Mouse (Mus musculus) forebrain, postnatal 0 days (tissue): ENCODE measurements around the gene Ppp1r16b. TPM values are rescaled to one million over a fixed set of nuclear protein-coding genes. Genes with fewer than 3 reads are reported as not detected.

ENCODE experiments used
- ATAC-seq: fragments of 200-750 bp; cut with Nextera tagmentation; 2 replicates; pipeline ENCODE4 v1.8.0; 2017; ENCODE audit warnings: mild to moderate bottlenecking, moderate library complexity
- DNase-seq: peaks from one replicate; pipeline ENCODE4 v3.0.0-alpha.2; 2015
- H3K27ac ChIP-seq: fragments of 300-500 bp; sonication (generic); 2 replicates; pipeline ENCODE4 v1.5.1; 2014; ENCODE audit warnings: low read depth, mild to moderate bottlenecking, antibody characterized with exemption, low read length, moderate library complexity, mixed read lengths
- H3K27me3 ChIP-seq: fragments of 300-500 bp; sonication (generic); 2 replicates; pipeline ENCODE4 v1.6.1; 2014; ENCODE audit warnings: mild to moderate bottlenecking, low read length, mixed read lengths; ENCODE audit not compliant: insufficient read depth
- H3K36me3 ChIP-seq: fragments of 300-500 bp; sonication (generic); 2 replicates; pipeline ENCODE4 v1.6.1; 2014; ENCODE audit warnings: mild to moderate bottlenecking, moderate library complexity; ENCODE audit not compliant: insufficient read depth
- H3K4me1 ChIP-seq: fragments of 300-500 bp; sonication (generic); 2 replicates; pipeline ENCODE4 v1.6.1; 2014; ENCODE audit warnings: antibody characterized with exemption; ENCODE audit not compliant: insufficient read depth
- H3K4me2 ChIP-seq: fragments of 300-500 bp; sonication (generic); 2 replicates; pipeline ENCODE4 v1.6.1; 2014; ENCODE audit warnings: low read depth, mild to moderate bottlenecking, moderate library complexity
- H3K4me3 ChIP-seq: fragments of 300-500 bp; sonication (generic); 2 replicates; pipeline ENCODE4 v1.5.1; 2014; ENCODE audit warnings: low read depth, low read length, mixed read lengths
- H3K9ac ChIP-seq: fragments of 300-500 bp; sonication (generic); 2 replicates; pipeline ENCODE4 v1.6.1; 2014; ENCODE audit warnings: mild to moderate bottlenecking
- H3K9me3 ChIP-seq: fragments of 300-500 bp; sonication (generic); 2 replicates; pipeline ENCODE4 v1.6.1; 2016; ENCODE audit warnings: low read length
- CTCF ChIP-seq: sonication (generic); IDR thresholded peaks from 2 replicates; pipeline ENCODE4 v1.5.1; 2016; ENCODE audit warnings: antibody characterized with exemption, control low read depth, low read depth
- WGBS: fragments of 180-500 bp; shearing (Covaris S2); extraction: QIAGEN DNeasy Blood & Tissue Kit; methylation state at CpG from one replicate; pipeline ENCODE4 v1.1.7; 2014; 5-methylcytosine and 5-hydroxymethylcytosine counted together
- polyA plus RNA-seq: library from polyadenylated mRNA; unstranded; fragments of >200 nt; fragmentation: Nextera tagmentation; extraction: Ambion mirVana; gene quantifications from 2 replicates; pipeline ENCODE4 v1.2.1, GENCODE M21; 2015
- total RNA-seq: library from RNA; depleted of rRNA; stranded (reverse); fragments of >200 nt; gene quantifications from 2 replicates; pipeline ENCODE4 v1.2.3, GENCODE M21; 2014

Ppp1r16b gene
- total and polyA plus RNA-seq, 2 experiments from 2014 or later = 25.2 to 28.4 TPM

DNA sequence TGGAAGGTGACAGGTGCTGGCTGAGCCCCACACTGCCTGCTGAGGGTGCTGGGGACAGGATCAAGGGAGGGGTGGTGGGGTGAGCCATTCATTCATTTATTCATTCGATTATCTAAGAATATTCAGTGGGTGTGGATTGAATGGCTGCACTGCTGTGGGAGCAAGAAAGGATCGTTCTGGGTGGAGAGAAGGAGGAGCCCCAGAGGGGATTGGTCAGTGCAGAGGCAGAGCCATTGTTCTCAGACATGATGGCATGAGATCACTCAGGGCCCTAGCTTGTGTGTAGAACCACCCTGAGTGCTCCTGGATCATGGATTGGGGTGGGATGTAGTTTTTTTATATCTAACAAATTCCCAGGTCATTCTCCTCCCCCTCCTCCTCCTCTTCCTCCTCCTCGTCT is 56.3 kb downstream of the Ppp1r16b start:
- Histone ChIP-seq H3K36me3 (no peaks in the 10 kb centered on the region), H3K27me3 (no peaks in the 10 kb centered on the region), H3K9me3 (no peaks in the 10 kb centered on the region), H3K4me2 (no peak overlapping the region), H3K4me3 (no peak overlapping the region), H3K27ac (no peak overlapping the region), H3K4me1 (no peaks in the 10 kb centered on the region), H3K9ac (no peak overlapping the region)
- 31% methylated on average over 3 of the region's 3 CpGs for WGBS
- DNase-seq (no peak), ATAC-seq (no peak)
- no peak for TF ChIP-seq CTCF

GRCm38 (mm10) chr2:158722135-158722534 is 56.9 kb downstream of the Ppp1r16b start:
- Histone ChIP-seq H3K36me3 (no peaks in the 10 kb centered on the region), H3K27me3 (no peaks in the 10 kb centered on the region), H3K4me3 (no peak overlapping the region), H3K9me3 (no peaks in the 10 kb centered on the region), H3K27ac (no peak overlapping the region), H3K4me2 (no peak overlapping the region), H3K9ac (no peak overlapping the region), H3K4me1 (no peaks in the 10 kb centered on the region)
- TF ChIP-seq CTCF = no peak
- no peak for DNase-seq
- ATAC-seq = no peak
- WGBS = 88% methylated on average over 4 of the region's 4 CpGs

DNA sequence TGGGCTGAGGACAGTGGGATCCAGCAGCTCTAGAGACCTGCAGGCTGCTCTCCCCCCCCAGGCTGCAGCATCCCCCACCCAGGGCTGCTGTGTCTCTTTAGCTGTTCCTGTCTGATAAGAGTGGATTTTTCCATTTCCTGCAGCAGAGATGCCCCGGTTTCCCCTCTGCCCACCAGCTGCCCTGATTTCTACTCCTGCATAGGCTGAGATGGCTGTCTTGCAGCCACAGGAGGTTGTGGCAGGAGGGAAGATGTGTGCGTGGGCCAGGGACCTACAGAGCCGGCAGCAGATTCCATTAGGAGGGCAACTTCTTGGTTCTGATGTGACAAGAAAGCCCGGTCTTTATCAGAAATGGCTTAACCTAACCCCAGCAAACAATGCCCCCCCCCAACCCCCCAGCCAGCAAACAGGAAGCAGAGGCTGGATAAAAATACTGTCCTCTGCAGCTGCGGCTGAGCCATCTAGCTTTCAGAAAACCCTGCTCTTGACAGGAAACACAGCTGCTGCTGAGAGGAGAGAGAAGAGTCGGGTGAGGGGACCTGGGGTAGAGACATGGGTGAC is 57.9 kb downstream of the Ppp1r16b start:
- H3K27me3 ChIP-seq = no peaks in the 10 kb centered on the region
- H3K4me3 ChIP-seq = no peak overlapping the region
- ATAC-seq (peak; percentile 43; the same call in 1 of the 2 replicates), DNase-seq (no peak)
- H3K9me3 ChIP-seq = no peaks in the 10 kb centered on the region
- no peak for TF ChIP-seq CTCF
- H3K9ac ChIP-seq = no peak overlapping the region
- H3K4me2 ChIP-seq = no peak overlapping the region
- H3K4me1 ChIP-seq = no peaks in the 10 kb centered on the region
- 58% methylated on average over 6 of the region's 6 CpGs for WGBS
- 0 out of 2 replicates have a peak overlapping the region, but pooled peaks have one; percentile 57 for H3K27ac ChIP-seq
- H3K36me3 ChIP-seq = no peaks in the 10 kb centered on the region

- no peak overlapping the region for H3K9ac ChIP-seq
- H3K4me1 ChIP-seq = no peaks in the 10 kb centered on the region
- TF ChIP-seq CTCF = no peak
- no peak overlapping the region for H3K4me3 ChIP-seq
- H3K4me2 ChIP-seq = no peak overlapping the region
- DNase-seq (no peak), ATAC-seq (no peak)
- WGBS = 51% methylated on average over 6 of the region's 6 CpGs
- no peaks in the 10 kb centered on the region for H3K27me3 ChIP-seq
- no peaks in the 10 kb centered on the region for H3K36me3 ChIP-seq
- no peaks in the 10 kb centered on the region for H3K9me3 ChIP-seq
- 0 out of 2 replicates have a peak overlapping the region, but pooled peaks have one; percentile 57 for H3K27ac ChIP-seq
Observed at GRCm38 (mm10) chr2:158723806-158724205, 58.6 kb downstream of the Ppp1r16b start.

DNA sequence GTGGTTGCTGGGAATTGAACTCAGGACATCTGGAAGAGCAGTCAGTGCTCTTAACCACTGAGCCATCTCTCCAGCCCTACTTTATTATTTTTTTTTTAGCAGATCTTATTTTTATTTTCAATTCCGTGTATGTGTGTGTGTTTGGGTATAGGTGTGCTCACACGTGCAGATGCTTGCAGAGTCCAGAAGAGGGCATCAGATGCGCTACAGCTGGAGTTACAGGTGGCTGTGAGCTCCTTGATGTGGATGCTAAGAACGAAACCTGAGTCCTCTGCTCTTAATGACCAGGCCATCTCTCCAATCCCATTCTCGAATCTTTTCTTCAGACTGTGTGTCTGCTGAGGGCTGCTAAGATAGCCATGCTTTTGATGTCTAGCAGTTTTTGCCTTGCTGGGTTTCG is 61.1 kb downstream of the Ppp1r16b start:
- Histone ChIP-seq H3K9me3 (no peaks in the 10 kb centered on the region), H3K4me3 (no peak overlapping the region), H3K4me1 (no peaks in the 10 kb centered on the region), H3K4me2 (no peak overlapping the region), H3K9ac (no peak overlapping the region), H3K27me3 (no peaks in the 10 kb centered on the region), H3K27ac (no peak overlapping the region), H3K36me3 (no peaks in the 10 kb centered on the region)
- no peak for TF ChIP-seq CTCF
- no peak for DNase-seq
- ATAC-seq = no peak
- WGBS = 73% methylated on average over 6 of the region's 6 CpGs

DNA sequence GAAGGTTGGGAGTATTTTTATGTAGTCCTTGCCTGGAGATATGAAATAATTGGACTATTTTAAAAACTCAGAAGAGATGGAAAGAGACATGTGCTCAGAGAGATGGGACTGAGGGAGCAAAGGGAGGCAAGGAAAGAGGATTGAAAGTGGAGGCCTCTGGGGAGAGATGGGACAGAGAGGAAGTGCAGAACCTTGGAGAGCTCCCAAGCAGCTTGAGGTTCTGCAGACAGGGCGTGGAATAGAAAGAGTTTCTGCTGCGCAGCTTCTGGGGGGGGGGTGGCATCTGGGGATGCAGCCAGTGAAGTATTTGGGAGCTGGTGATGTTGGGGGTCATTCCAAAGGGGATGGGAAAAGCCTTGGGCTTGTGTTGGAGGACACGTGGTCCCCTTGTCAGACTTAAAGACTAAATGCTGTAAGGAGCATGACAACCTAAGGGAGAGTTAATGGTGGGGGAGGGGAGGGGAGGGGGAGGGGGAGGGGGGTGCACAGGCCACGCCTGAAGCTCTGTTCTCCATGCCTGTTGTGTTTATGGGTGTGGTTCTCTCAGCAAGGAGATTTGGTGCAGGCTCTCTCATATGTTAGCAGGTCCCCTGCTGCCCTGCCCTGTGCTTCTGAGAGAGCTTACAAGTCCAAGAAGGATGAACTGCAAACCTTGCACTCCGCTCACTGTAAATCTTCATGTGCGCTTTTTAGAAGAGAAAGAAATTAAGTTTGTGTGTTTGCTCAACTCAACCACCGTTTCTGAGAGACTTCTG is 63.0 kb downstream of the Ppp1r16b start:
- Histone ChIP-seq H3K9me3 (no peaks in the 10 kb centered on the region), H3K4me1 (no peaks in the 10 kb centered on the region), H3K4me3 (no peak overlapping the region), H3K27me3 (no peaks in the 10 kb centered on the region), H3K27ac (no peak overlapping the region), H3K36me3 (no peaks in the 10 kb centered on the region), H3K4me2 (no peak overlapping the region), H3K9ac (no peak overlapping the region)
- ATAC-seq (no peak), DNase-seq (no peak)
- no peak for TF ChIP-seq CTCF
- 49% methylated on average over 7 of the region's 7 CpGs for WGBS

DNA sequence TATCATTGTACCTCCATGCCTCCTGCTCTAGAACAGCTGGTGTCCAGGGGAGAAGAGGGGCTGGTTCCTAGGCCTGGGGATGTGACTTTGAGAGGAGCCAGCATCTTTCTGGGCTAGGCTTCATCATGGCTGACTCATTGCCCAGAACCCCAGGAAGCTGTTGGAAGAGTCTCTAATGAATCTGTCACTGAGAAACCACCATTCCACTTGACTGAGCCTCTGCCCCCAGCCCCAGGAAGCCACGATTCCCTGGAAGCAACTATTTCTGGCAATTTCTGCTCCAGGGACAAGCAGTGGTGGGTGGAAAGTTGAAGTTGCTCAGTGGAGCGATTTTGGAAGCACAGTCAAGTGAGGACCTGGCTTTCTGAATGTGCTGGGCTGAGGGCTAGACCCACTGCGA is 65.7 kb downstream of the Ppp1r16b start:
- H3K27me3 ChIP-seq = no peaks in the 10 kb centered on the region
- H3K27ac ChIP-seq = no peak overlapping the region
- ATAC-seq = no peak
- no peak overlapping the region for H3K4me3 ChIP-seq
- no peaks in the 10 kb centered on the region for H3K9me3 ChIP-seq
- 0 out of 2 replicates have a peak, but pooled peaks cover 4% of the 10 kb centered on the region for H3K4me1 ChIP-seq
- WGBS = 73% methylated on average over 3 of the region's 3 CpGs
- DNase-seq = no peak
- H3K9ac ChIP-seq = no peak overlapping the region
- no peaks in the 10 kb centered on the region for H3K36me3 ChIP-seq
- TF ChIP-seq CTCF = no peak
- no peak overlapping the region for H3K4me2 ChIP-seq
